Mouse (Mus musculus) limb, embryonic 11.5 days (tissue): ENCODE results near the gene Focad. TPM values are rescaled to one million over a fixed set of nuclear protein-coding genes. Genes with fewer than 3 reads are reported as not detected.

Source experiments
- ATAC-seq: fragments of 200-750 bp; cut with Nextera tagmentation; 2 replicates; pipeline ENCODE4 v1.8.0; 2017; ENCODE audit warnings: low read depth; ENCODE audit not compliant: insufficient number of reproducible peaks, low FRiP score, low TSS enrichment
- DNase-seq: peaks from one replicate; pipeline ENCODE4 v3.0.0-alpha.2; 2015; ENCODE audit warnings: low spot score
- H3K27ac ChIP-seq: fragments of 300-500 bp; sonication (generic); replicated peaks from 2 replicates; pipeline ENCODE4 v1.5.1; 2014; ENCODE audit warnings: low read depth, mild to moderate bottlenecking, low read length
- H3K27me3 ChIP-seq: fragments of 300-500 bp; sonication (generic); 2 replicates; pipeline ENCODE4 v1.6.1; 2014; ENCODE audit warnings: mild to moderate bottlenecking, low read length, mixed read lengths; ENCODE audit not compliant: control insufficient read depth, insufficient read depth
- H3K36me3 ChIP-seq: fragments of 300-500 bp; sonication (generic); 2 replicates; pipeline ENCODE4 v1.6.1; 2014; ENCODE audit warnings: mild to moderate bottlenecking, low read length, moderate library complexity, mixed read lengths; ENCODE audit not compliant: control insufficient read depth, insufficient read depth
- H3K4me1 ChIP-seq: fragments of 300-500 bp; sonication (generic); 2 replicates; pipeline ENCODE4 v1.6.1; 2014; ENCODE audit warnings: low read length, mixed read lengths; ENCODE audit not compliant: control insufficient read depth, insufficient read depth
- H3K4me2 ChIP-seq: fragments of 300-500 bp; sonication (generic); 2 replicates; pipeline ENCODE4 v1.6.1; 2014; ENCODE audit warnings: low read depth, mild to moderate bottlenecking, moderate library complexity; ENCODE audit not compliant: severe bottlenecking
- H3K4me3 ChIP-seq: fragments of 300-500 bp; sonication (generic); 2 replicates; pipeline ENCODE4 v1.5.1; 2014; ENCODE audit warnings: low read depth, low read length
- H3K9ac ChIP-seq: fragments of 300-500 bp; sonication (generic); 2 replicates; pipeline ENCODE4 v1.6.1; 2014; ENCODE audit warnings: mild to moderate bottlenecking, low read length
- H3K9me3 ChIP-seq: fragments of 300-500 bp; sonication (generic); 2 replicates; pipeline ENCODE4 v1.6.1; 2016; ENCODE audit warnings: low read length; ENCODE audit not compliant: control insufficient read depth
- WGBS: fragments of 180-500 bp; shearing (Covaris S2); extraction: QIAGEN DNeasy Blood & Tissue Kit; methylation state at CpG from one replicate; pipeline ENCODE4 v1.1.7; 2014; 5-methylcytosine and 5-hydroxymethylcytosine counted together
- polyA plus RNA-seq: library from polyadenylated mRNA; unstranded; fragments of >200 nt; fragmentation: Nextera tagmentation; extraction: Ambion mirVana; gene quantifications from 2 replicates; pipeline ENCODE4 v1.2.1, GENCODE M21; 2014

Gene Focad
- polyA plus RNA-seq, 1 experiment from 2014 or later = 13.9 TPM

DNA sequence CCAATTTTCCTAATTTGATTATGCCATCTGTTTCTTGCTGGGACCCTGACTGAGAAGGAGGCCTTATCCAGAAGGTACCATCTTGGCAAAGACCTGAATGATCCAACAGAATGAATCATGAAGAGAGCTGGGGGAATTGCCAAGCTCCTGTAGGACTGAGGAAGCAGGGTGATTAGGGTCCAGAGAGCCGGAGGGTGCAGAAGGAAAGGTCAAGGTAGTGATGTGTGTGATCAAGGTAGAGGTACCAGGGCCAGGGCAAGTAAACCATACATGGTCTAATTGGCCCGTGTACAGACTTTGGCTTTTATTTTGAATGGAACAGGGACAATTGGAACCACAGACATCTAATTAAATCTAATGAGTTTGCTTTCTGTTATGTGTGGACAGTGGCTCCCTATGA is 4.1 kb upstream of the Focad start:
- DNase-seq = no peak
- Histone ChIP-seq H3K4me2 (no peak overlapping the region), H3K4me1 (no peaks in the 10 kb centered on the region), H3K9ac (no peak overlapping the region), H3K27me3 (no peaks in the 10 kb centered on the region), H3K4me3 (no peak overlapping the region), H3K9me3 (no peaks in the 10 kb centered on the region), H3K27ac (no peak overlapping the region), H3K36me3 (no peaks in the 10 kb centered on the region)
- ATAC-seq = no peak
- WGBS = 76% methylated on average over 2 of the region's 2 CpGs

DNA sequence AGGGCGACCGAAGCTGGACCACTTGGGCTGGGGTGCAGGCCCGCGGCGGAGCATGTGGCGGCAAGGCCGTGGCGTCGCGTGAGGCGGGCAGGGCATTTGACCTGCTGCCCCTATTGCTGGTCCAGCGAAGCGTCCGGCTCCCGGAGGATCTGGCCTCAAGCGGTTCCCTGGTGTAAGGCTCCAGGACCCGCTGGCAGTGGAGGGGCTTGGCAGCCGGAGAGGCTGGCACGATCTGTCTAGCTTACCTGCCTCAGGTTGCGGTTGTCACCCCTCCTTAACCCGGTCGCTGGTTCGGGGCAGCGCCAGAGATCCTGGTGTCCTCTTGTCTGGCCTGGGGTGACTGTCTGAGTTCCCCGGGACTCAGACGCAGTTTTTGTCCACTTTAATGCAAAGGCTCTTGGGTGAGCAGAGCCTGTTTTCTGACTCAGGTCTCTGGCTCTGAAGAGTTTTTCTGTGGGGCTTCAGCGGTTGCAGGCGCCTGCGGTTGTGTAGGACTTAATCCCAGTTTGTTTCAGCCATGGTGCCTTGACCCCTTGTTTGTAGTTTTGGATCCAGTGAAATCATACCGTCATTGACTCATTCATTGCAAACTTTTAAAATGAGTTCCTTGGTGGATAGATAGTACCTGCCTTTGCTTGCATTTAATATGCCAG is 465 bp downstream of the Focad start:
- H3K4me1 ChIP-seq = no peaks in the 10 kb centered on the region
- DNase-seq (no peak), ATAC-seq (peak; percentile 16)
- no peaks in the 10 kb centered on the region for H3K9me3 ChIP-seq
- H3K27me3 ChIP-seq = no peaks in the 10 kb centered on the region
- H3K9ac ChIP-seq = peak overlapping the region; percentile 63
- H3K4me2 ChIP-seq = peak overlapping the region; percentile 97
- 1% methylated on average over 29 of the region's 30 CpGs for WGBS
- H3K27ac ChIP-seq = no peak overlapping the region
- H3K4me3 ChIP-seq = peak overlapping the region; percentile 74
- H3K36me3 ChIP-seq = no peaks in the 10 kb centered on the region

DNA sequence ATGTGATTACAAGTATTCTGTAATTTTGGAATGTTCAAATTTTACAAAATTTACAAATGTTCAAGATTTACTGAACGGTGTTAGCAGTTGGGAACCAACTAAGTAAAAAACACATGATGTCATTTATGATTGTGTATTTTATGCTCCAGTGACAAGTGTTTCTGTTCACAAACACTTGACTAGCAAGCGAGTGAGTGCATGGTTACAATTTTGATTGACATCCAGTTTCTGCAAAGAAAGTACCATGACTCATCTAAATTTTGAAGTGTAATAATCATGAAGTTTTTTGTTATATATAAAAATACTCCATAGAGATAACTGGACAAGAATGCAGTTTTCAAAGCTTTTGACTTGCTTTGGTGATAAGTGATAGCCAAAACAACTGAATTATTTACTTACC is 1.3 kb downstream of the Focad start:
- no peak overlapping the region for H3K27ac ChIP-seq
- no peak overlapping the region for H3K9ac ChIP-seq
- H3K9me3 ChIP-seq = no peaks in the 10 kb centered on the region
- no peak overlapping the region for H3K4me2 ChIP-seq
- H3K36me3 ChIP-seq = no peaks in the 10 kb centered on the region
- no peak overlapping the region for H3K4me3 ChIP-seq
- no peak for DNase-seq
- 77% methylated on average over 2 of the region's 2 CpGs for WGBS
- H3K4me1 ChIP-seq = no peaks in the 10 kb centered on the region
- ATAC-seq = no peak
- no peaks in the 10 kb centered on the region for H3K27me3 ChIP-seq

DNA sequence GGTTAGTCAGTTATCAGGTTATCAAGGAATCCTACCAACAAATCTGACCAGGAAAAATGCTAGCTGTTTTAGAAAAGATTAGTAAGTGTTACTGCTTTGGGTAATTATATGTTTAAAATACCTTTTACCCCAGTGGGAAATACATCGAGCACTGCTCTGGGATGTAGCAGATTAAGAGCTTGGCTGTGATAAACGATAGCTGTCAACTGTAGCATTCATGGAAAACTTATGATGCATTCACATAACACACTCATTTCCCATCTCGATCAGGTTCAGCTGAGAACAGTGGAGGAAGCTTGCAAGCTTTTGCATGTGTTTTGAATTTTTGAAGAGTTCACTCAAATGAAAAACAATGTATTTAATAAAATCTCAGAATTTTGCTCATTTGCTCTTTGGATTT is 14.2 kb downstream of the Focad start:
- H3K27ac ChIP-seq = no peak overlapping the region
- H3K27me3 ChIP-seq = no peaks in the 10 kb centered on the region
- WGBS = 53% methylated on average over 3 of the region's 3 CpGs
- H3K9ac ChIP-seq = no peak overlapping the region
- ATAC-seq = no peak
- no peaks in the 10 kb centered on the region for H3K36me3 ChIP-seq
- no peak overlapping the region for H3K4me3 ChIP-seq
- no peak for DNase-seq
- no peaks in the 10 kb centered on the region for H3K4me1 ChIP-seq
- no peak overlapping the region for H3K4me2 ChIP-seq
- H3K9me3 ChIP-seq = no peaks in the 10 kb centered on the region

DNA sequence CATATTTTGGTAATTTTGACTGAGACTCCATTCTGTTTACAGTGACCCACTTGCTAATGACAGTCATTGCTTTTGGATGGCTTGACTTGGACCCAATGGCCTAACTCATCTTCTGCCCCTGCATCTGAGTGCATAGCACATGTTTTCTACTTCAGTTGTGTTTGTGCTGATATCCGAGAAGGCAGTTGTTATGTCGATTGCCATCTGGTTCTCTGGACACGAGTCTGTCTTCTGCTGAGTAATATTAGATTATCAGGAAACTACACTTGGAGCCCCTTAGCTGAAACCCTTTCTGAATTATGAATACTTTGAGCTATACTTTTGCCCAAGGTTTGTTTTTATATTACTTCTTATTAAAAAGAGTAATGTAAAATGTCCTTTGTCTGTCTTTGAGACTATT is 22.9 kb downstream of the Focad start:
- ATAC-seq (no peak), DNase-seq (no peak)
- WGBS = 56% methylated on average over 3 of the region's 3 CpGs
- Histone ChIP-seq H3K4me1 (no peaks in the 10 kb centered on the region; the same call in 1 of the 2 replicates), H3K27ac (no peak overlapping the region), H3K27me3 (no peaks in the 10 kb centered on the region), H3K9ac (no peak overlapping the region), H3K4me2 (no peak overlapping the region), H3K4me3 (no peak overlapping the region), H3K9me3 (no peaks in the 10 kb centered on the region), H3K36me3 (no peaks in the 10 kb centered on the region)

DNA sequence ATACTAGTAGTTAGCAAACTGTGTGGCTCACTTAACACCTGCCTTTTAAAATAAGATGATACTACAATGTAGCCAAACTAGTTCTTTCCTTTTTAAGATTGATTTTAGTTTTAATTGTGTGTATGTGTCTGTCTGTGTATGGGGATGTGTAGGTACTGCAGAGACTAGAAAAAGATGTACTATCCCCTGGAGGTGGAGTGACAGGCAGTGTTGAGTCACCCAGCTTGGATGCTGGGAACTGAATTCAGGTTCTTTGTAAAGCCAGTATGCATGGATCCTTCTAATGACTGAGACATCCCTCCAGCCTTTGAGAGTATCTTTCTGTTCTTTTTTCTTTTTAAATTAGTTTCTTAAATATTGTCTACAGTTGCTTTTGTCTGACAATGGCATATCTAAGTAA is 23.5 kb downstream of the Focad start:
- H3K27ac ChIP-seq = no peak overlapping the region
- DNase-seq (no peak), ATAC-seq (no peak)
- no peaks in the 10 kb centered on the region for H3K9me3 ChIP-seq
- no peaks in the 10 kb centered on the region; the same call in 1 of the 2 replicates for H3K4me1 ChIP-seq
- no peaks in the 10 kb centered on the region for H3K36me3 ChIP-seq
- no peak overlapping the region for H3K9ac ChIP-seq
- no peaks in the 10 kb centered on the region for H3K27me3 ChIP-seq
- H3K4me3 ChIP-seq = no peak overlapping the region
- H3K4me2 ChIP-seq = no peak overlapping the region

DNA sequence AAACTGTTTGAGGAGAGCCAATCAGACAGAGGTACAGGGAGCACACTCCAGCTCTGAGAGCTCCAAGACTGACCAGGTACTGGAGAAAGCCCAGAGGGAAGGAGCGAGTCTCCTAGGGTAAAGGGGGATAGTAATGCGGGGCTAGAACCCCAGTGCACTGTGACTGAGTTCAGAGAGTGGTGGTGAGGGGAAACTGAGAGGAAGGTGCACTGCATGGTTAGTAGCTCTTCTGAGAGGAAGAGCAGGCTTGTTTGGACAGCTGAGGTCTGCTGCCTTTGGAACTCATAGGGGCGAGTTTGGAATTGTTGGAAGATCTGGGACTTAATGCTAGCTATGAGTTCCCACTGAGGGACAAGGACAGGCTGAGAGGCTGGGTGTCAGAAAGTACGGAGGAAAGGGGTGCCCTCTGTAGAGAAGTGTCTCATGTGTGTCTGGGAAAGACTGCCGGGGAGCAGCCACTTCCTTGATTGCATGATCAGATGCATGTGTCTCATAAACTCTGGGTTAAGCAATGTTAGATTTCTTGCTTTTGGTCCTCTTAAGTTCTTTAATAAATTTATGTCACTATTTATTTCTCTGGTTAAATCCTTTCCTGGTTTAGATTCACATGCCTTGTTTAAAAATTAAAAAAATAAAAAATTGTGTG is 24.4 kb downstream of the Focad start:
- Histone ChIP-seq H3K27ac (no peak overlapping the region), H3K36me3 (no peaks in the 10 kb centered on the region), H3K27me3 (no peaks in the 10 kb centered on the region), H3K4me1 (no peaks in the 10 kb centered on the region; the same call in 1 of the 2 replicates), H3K4me3 (no peak overlapping the region), H3K4me2 (no peak overlapping the region), H3K9me3 (no peaks in the 10 kb centered on the region), H3K9ac (no peak overlapping the region)
- ATAC-seq (no peak), DNase-seq (no peak)
- WGBS = 72% methylated on average over 5 of the region's 5 CpGs

DNA sequence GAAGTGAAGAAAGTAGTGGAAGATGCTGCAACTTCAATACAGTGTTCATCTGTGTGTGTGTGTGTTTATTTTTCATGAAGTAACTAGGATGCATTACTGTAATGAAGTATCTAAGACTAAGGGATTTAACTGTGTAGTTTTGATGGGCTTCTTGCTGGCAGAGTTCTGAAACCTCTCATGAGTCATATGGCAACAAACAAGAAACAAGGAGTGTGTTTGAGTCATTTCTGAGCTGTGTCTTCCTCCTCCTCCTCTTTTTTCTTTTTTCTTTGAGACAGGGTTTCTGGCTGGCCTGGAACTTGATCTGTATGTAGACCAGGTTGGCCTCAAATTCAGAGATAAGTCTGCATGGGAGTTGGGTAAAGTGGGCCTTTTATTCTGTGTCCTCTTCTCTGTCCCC is 25.7 kb downstream of the Focad start:
- H3K36me3 ChIP-seq = no peaks in the 10 kb centered on the region
- no peaks in the 10 kb centered on the region for H3K9me3 ChIP-seq
- no peak overlapping the region for H3K4me2 ChIP-seq
- H3K27me3 ChIP-seq = no peaks in the 10 kb centered on the region
- H3K4me3 ChIP-seq = no peak overlapping the region
- no peaks in the 10 kb centered on the region; the same call in 1 of the 2 replicates for H3K4me1 ChIP-seq
- DNase-seq (no peak), ATAC-seq (no peak)
- H3K9ac ChIP-seq = no peak overlapping the region
- H3K27ac ChIP-seq = no peak overlapping the region

DNA sequence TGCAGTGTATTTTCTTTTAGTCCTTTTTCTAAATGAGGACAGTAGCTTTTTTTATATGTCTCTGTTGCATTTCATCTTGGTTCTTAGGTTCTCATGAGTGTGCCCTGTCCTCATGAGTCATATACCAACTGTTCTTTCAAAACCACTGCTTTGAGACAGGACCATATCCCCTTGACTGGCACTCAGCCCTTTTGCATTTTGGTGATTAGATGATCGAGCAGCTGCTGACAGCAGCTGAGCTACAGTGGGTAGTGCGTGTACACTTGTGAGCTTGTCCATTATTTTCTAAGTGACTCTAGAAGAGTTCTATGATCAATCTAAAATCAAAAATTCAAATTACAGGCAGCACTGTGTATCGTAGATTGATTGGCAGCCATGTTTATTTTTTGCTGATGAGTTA is 28.0 kb downstream of the Focad start:
- no peaks in the 10 kb centered on the region; the same call in 1 of the 2 replicates for H3K4me1 ChIP-seq
- DNase-seq (no peak), ATAC-seq (no peak)
- H3K9ac ChIP-seq = no peak overlapping the region
- no peaks in the 10 kb centered on the region for H3K9me3 ChIP-seq
- H3K4me2 ChIP-seq = no peak overlapping the region
- 96% methylated on average over 3 of the region's 3 CpGs for WGBS
- no peak overlapping the region for H3K4me3 ChIP-seq
- no peaks in the 10 kb centered on the region for H3K36me3 ChIP-seq
- H3K27me3 ChIP-seq = no peaks in the 10 kb centered on the region
- no peak overlapping the region for H3K27ac ChIP-seq
